Mouse (Mus musculus) layer of hippocampus, postnatal 14 days (tissue): Measurements from ENCODE around the gene Dcx. TPM values are rescaled to one million over a fixed set of nuclear protein-coding genes. Genes with fewer than 3 reads are reported as not detected.

ENCODE experiments used
- DNase-seq, 2 experiments: peaks; one replicate each; pipeline ENCODE4 v3.0.0; 2021 to 2022; ENCODE audit warnings: low spot score in 2 of 2, mixed read lengths in 1 of 2
- microRNA-seq, 2 experiments: library from miRNA; unstranded; fragments of <30 nt; microRNA quantifications; one replicate each; pipeline ENCODE4 v1.2.0; 2021
- total RNA-seq, 2 experiments: library from RNA; stranded (reverse); gene quantifications; 2 replicates each; pipeline ENCODE4 v1.2.3; 2021

The Dcx gene
- total RNA-seq, 2 experiments from 2014 or later: 65.9 to 73.4 TPM

DNA sequence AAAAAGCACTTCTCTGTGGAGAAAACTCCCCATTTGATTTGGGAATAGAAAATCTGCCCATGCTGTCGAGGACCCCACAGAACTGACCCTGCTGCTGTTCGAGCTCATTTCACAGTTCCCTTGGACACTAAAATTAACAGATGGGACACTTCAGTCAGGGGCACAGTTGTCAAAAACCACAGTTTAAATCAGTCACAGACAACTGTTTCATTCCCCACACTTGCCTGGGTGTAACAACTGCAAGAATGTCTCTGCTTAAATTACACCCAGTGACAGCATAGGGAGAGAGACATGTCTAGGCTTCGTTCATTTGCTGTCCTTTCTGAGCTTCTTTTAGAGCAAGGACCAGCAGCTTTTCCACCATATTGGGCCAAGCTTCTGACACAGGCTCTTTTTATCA is 86.5 kb downstream of the Dcx start:
- no peak for DNase-seq

DNA sequence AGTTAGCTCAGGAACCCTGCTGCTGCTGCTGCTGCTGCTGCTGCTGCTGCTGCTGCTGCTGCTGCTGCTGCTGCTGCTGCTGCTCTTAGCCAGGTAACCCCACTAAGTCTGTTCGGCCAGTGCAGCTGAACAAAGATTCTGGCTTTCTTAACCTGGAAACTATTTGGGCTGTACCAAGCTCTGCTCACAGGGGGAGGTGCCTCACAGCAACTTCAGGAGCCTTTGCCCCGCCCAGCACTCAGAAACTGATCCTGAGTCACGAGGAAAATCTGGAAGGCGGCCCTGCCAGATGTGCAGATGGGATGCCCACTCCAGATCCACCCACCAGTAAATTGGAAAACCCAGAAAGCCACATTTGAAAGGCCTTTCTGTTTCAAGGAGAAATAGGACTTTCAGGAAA is 105.9 kb downstream of the Dcx start, which contains the start of gene Capn6:
TSS of gene Capn6 (minus strand) at position 203 of the 400 bp plus-strand sequence.
- no peak for DNase-seq

DNA sequence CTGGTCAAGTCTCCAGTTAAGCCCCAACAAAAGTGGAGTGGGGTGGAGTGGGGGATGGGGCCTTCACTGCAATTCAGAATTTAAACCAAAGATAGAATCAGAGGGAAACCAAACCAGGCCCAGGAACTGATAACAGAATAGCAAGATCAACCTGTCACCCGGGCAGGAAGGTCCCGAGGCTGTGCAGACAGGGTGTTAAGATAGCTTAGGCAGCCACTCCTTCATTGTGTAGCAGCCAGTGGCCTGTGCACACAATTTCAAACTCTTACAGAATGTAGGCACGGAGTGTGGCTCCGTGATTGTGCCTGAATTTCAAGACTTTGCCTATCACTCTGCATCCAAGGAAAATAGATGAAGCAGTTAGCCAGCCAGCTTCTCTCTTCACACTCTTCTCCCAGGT is 106.6 kb downstream of the Dcx start:
- DNase-seq: no peak

DNA sequence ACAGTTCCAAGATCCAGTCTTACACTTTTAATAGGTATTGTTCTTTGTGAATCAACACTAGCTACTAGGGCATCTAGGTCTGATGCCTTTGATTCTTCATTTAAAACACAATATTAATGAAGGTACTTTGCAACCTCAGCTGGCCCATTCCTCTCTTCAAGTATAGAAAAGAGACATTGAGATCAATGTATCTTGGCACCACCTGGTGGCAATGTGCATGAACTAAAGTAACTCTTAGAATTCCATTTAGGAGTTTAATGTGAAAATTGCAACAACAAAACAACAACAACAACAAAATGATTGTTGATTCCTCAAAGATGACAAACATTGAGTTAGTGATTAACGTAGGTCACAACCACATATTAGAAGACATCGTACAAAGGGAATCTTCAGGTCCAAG is 114.2 kb downstream of the Dcx start:
- no peak for DNase-seq

DNA sequence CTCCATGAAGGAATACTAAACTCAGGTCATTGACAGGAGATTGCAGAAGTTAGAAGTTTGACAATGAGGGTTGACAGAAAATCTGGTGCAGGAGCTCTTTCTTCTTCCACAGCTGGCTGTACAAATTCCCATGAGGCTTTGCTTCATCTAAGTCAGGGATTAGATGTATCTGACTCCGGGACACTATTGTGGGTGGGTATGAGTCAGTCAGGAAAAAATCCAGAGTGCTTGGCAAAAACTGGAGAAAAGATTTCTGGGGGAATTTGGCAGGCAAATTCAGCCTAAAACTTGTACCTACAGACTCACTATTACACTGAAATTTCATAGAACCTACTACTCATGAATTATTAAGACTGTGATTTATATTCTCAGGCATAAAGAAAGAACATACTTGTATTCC is 117.2 kb downstream of the Dcx start:
- no peak for DNase-seq

Small RNA genes lying within 50 kb of the gene (microRNA-seq; reads per million reads assigned to microRNA genes)
- gene Gm47298: 0 reads per million in 2 experiments

Other genes with a start within 250 kb of the Dcx start
- gene Capn6, start 105.9 kb downstream of the Dcx start, total RNA-seq: 1 to 10 TPM in 1 of 2 experiments, under 1 TPM in 1; 0.78 to 1.0 TPM
- gene A730046J19Rik, start 220.4 kb upstream of the Dcx start, total RNA-seq: under 1 TPM; 0.12 to 0.16 TPM